Mouse (Mus musculus): ENCODE measurements around the gene Ptms. TPM values are rescaled to one million over a fixed set of nuclear protein-coding genes. Genes with fewer than 3 reads are reported as not detected.
A peak's percentile ranks its signal among the peaks of the same experiment; 100 is the strongest.

Ptms gene
- 100 to 1,000 TPM; 549 to 587 TPM for total RNA-seq (2021)

DNA sequence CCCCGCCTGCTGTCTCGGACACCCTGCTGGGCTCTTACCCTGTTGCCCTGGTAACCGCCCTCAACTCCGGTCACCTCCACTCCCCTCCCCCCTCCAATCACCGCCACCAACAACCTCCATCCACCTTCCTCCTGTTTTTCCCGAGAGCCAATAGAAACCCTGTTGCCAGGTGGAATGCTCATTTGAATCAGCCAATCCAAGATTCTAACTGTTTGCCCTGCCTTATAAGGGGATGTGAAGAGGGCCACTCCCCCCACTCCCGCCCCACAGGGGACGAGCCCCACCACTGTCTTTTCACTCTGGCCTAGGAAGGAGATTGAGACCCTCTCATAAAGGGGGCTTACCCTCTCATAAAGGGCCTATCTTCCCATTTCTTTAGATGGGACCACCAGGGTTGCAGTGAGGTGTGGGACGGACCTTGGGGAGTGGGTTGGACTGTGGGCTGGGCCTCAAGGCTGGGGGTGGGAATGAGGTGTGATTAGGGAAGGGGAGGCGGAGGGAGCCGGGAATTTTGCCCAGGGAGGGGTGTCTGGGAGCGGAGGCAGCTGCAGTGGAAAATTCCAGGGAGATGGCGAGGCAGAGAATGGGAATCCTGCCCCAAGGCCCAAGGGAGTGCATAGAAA is at the start of gene Ptms:
Gene Ptms (minus strand): TSS at position 409 of the 623 bp plus-strand sequence.
- peak; percentile 97 for DNase-seq

DNA sequence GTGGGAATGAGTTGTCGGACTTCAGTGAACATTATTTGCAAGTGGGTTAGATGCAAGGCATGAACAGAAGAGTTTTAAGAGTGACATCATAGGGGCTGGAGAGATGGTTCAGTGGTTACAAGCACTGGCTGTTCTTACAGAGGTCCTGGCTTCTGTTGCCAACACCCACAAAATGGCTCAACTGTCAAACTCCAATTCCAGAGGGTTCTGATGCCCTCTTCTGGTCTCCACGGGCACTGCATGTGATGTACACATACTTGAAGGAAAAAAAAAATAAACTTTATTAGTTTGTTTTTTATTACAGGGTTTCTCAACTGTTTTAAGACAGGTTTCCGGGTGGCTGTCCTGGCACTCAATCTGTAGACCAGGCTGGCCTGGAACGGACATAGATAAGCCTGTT is 47.9 kb upstream of the Ptms start:
- peak; percentile 68 for DNase-seq

GRCm38 (mm10) chr6:124966466-124967118 is 46.7 kb upstream of the Ptms start:
- DNase-seq, result peak; percentile 19

DNA sequence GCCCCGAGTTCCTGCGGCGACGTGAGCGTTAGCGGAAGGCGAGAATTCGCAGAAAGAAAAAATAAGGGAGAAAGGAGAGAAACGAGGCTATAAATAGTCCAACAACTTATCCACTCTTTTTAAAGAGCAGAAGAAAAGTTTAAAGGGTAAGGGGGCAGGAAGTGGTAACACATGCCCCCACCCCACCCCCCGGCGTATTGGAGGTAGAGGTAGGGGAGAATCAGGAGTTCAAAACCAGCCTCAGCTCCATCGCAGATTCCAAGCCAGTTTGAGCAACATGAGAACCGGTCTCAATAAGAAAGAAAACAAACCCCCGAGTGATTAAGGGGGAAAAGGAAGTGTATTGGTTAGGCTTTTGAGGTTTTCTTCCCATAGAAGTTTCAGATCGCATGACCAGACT is 45.8 kb upstream of the Ptms start:
- DNase-seq, result no peak

DNA sequence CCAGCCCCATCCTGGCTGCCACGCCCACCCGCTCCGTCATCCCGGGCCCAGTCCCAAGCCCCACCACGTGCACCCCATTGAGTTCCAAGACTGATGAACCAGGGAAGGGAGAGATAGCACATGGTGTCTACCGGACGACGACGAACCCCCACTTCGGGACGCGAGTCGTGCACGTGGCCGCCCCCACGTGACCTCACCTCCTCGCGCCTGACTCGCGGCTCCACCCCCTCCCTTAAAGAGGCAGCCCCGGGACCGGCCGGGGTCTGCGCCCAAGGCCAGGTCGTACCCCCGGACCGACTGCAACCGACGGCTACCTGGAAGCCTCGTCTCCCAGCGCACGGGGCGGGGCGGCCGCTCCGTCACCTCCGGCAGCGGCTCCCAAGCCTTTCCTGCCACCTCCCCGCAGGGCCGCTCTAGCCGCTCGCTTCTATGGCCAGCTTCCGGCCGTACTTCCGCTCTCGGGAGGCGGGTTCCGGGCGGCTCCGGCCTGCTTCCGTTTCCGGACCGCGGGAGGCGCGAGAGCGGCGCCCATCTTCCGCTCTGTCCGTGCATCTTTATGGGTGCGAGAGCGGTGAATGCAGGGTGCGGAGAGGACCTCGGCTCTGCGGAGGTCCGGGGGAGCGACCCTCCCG is 45.3 kb upstream of the Ptms start, which contains the start of gene Cops7a:
Gene Cops7a (minus strand): TSS at position 451 of the 632 bp plus-strand sequence.
- DNase-seq, result peak; percentile 97

DNA sequence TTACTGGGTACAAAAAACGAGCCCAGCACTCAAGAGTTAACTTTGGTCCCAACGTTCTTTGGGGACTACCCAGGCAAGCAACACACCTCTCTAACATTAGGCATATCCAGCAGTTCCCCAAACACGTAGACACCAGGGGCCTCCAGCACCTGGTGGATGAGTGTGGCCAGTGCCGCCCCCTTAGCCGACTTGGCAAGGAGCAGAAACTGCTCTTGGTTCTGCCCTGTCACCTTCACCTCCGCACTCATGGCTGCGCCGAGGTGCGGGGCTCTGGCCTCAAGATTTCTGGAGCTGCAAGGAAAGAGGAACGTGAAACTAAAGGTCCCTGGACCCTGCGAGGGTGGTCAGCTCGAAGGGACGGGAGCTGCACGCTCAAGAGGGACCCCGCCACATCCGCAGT is 44.7 kb upstream of the Ptms start:
- no peak for DNase-seq

DNA sequence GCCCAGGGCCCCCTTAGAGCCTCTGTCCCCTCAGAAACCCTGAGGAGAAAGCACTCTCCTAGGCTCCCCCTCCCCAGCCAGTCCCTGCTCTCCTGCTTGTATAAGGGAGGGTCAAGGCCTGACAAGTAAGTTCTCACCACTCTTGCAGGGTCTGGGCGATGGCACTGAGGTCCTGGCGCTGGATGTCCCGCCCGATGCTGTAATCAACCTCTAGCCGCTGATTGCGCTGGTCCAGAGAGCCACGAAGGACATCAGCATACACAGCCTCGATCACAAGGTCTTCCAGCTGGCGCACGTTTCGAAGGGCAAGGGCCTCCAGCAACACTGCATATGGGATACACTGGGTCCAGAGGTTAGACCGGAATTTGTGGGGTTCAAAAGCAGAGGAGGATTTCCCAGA is 41.1 kb upstream of the Ptms start:
- no peak for DNase-seq

DNA sequence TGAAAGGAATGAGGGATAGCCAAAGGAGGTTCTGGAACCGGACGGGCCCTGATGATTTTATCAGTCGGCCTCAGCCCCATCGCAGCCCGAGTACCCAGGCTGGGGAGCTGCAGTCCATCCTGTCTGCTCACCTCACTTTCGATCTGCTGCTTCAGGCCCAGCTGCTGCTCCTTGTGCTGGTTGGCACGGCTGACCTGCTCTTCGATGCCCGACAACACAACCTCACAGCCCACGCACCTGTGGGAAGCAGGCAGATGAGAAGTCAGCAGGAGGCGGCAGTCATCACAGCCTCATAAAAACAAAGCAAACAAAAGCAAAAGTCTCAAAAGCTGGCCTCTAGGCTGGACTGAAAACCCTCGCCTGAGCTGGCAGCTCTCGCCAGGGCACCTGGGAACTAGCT is 40.1 kb upstream of the Ptms start:
- DNase-seq, result no peak

DNA sequence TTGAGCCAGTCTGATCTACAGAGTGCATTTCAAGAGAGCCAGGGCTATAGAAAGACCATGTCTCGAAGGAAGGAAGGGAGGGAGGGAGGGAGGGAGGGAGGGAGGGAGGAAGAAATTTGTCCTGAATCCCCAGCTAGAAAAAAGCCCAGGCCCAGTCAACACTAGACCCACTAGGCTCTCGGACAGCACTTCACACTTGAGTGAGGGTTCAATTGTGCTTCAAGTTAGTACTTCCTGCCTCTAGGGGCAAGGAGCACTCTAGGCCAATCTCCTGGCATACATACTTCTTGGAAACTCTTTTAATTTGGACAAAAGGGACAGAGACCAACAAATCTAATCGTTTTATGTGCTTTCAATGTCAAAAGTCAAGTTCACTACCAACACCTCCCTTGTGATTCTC is 38.2 kb upstream of the Ptms start:
- no peak for DNase-seq

DNA sequence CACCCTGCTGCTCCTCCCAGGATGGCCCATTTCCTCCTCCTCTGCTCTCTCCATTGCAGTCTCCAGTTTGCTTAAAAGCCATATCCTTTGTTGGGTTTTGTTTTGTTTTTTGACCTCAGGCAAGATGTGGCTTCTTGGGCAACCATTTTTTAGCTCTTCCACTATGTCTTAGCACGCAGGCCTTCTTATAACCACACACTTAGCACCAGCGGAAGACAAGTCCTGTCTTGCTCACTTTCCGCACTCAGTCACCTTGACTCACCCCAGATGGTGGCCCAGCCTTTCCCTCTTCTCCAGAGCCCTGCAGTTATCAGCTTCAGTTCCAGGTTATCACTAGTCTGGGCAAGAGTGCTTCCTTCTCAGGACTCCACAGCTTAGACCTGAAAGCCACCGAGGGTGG is 35.3 kb upstream of the Ptms start:
- DNase-seq, result no peak

DNA sequence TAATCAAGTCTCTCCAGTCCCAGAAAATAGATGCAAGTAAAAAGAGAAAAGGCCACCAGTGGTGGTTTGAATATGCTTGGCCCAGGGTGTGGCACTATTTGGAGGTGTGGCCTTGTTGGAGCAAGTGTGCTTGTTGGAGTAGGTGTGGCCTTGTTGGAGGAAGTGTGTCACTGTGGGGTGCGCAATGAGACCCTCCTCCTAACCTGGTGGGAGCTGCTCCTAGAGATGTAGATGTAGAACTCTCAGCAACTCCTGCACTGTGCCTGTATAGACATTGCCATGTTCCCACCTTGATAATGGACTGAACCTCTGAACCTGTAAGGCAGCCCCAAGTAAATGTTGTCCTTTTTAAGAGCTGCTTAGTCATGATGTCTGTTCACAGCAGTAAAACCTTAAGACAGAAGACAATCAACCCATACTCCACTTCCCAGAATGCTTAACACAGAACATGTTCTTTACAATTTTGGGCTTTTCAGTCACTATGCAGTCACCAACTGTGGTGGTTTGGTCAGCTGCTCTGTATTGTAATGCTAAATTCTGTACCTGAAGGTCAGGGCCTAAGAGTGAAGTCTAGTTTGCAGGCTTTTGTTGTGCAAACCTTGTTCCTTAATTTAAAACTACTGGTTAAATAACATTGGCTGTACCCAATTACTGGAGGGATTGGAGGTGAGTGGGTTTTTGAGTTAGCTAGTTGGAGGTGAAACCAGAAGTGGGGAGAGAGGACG is 34.2 kb upstream of the Ptms start:
- no peak for DNase-seq

DNA sequence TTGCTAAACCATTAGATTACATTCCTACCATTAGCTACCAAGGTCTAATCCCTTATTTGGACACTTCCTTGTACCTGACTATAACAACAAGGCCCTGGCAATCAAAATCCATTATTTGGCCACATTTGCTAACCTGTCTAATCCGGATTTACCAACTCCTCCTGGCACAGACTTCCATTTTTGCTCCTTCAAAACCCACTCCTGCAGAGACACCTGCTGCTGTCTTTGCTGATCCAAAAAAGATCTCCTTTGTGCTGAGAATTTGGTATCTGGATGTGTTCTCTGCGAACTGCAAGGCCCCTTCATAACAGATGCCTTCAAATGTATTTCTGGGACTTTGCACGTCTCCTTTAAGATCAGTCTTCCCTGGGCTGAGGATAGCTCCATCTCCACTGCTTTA is 23.6 kb upstream of the Ptms start:
- no peak for DNase-seq

DNA sequence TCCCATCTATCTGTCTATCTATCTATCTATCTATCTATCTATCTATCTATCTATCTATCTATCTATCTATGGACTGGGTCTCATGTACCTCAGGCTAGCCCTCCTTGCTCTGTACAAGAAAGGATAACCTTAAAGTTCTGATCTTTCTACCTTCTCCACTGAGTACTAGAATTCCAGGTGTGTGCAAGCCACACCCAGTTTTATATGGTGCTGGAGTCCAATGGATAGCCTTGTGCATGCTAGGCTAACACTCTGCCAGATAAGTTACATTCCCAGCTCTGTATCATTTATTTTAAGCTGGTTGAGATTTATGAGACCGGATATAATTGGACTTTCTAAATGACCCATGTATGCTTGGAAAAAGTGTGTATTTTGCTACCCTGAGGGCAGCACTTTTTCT is 21.8 kb upstream of the Ptms start:
- DNase-seq, result no peak

DNA sequence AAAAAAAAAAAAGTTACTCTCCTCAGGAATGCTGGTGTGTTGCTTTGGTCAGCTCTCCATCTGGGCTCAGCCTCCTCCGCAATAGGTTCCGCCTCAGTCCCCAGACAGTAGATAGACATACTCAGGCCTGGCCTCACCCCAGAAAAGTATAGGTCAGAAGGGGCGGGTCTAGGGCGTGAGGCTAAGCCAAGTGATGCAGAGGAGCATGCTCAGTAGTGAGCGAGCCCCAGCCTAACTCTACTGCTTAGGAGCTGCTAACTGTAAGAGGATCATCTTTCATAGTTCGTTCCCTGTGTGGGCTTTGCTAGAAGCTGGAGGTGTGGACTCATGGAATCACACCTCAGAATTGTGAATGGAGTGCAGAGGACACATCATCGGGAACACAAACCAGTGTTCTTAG is 18.7 kb upstream of the Ptms start:
- DNase-seq, result no peak

GRCm38 (mm10) chr6:124937493-124937892 is 17.6 kb upstream of the Ptms start:
- no peak for DNase-seq

- no peak for DNase-seq
These were observed 16.8 kb upstream of the Ptms start for GRCm38 (mm10) chr6:124936681-124937080.

- DNase-seq, result no peak
These were observed 14.8 kb upstream of the Ptms start for GRCm38 (mm10) chr6:124934670-124935069.

DNA sequence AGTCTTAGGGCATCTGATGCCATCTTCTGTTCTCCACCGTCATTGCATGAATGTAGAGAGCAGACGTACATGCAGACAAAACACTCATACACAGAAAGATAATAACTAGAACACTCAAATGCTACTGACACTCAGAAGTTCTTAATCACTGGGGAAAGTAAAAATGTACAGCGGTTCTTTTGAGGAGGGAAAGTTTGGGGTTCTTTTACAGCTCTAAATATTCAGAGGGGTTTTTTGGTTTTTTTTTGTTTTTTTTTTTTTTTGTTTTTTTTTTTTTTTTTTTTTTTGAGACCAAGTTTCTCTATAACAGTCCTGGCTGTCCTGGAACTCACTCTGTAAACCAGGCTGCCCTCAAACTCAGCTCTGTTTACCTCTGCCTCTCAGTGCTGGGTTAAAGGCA is 13.2 kb upstream of the Ptms start:
- DNase-seq, result no peak

DNA sequence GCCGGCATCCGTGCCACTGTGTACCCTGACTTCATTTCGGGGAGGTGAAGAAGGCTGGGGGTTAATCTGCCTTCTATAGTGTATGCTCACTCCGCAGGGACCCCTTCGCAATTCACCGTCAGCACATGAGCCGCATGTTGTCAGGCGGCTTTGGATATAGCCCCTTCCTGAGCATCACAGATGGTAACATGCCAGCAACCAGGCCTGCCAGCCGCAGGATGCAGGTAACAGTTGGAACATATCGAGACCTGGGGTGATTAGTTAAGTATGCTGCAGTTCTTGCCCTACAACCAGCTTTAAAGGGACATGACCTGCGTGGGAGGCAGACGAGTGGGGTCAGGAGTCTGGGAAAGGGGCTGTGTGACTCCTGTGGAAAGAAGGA is 12.4 kb upstream of the Ptms start:
- no peak for DNase-seq

- peak; percentile 64 for DNase-seq
These were observed 11.8 kb upstream of the Ptms start for GRCm38 (mm10) chr6:124931525-124932313.

GRCm38 (mm10) chr6:124930754-124931524 is 11.0 kb upstream of the Ptms start, which contains the start of gene Mlf2:
Gene Mlf2, plus strand, starts transcription at chr6:124931386.
- DNase-seq, result peak; percentile 100

DNA sequence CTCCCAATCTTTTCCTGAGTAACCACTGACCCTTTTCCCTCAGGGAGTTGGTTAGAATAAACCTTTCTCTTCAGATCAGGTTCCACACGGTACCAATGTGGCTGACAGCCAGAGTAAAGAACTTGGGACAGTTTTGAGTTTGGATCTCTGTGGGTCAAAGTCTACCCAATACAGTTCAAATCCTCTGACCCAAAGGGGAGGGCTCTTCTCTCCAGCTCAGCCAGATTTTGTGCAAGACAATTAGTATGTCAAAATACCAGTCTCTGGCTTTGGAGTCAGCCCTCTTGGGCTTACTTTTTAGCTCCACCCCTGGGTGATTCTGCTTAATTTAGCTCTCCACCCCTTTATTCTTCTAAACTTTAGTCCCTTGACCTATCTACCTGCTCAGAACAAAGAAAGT is 10.3 kb upstream of the Ptms start:
- DNase-seq, result no peak

Measured in heart, postnatal 4 days (tissue).